Mouse (Mus musculus): ENCODE measurements around the gene Tssc4. TPM values are rescaled to one million over a fixed set of nuclear protein-coding genes. Genes with fewer than 3 reads are reported as not detected.

Tssc4 gene
- total and polyA plus RNA-seq, 3 experiments, result 44.1 to 55.1 (median 49.8) TPM

DNA sequence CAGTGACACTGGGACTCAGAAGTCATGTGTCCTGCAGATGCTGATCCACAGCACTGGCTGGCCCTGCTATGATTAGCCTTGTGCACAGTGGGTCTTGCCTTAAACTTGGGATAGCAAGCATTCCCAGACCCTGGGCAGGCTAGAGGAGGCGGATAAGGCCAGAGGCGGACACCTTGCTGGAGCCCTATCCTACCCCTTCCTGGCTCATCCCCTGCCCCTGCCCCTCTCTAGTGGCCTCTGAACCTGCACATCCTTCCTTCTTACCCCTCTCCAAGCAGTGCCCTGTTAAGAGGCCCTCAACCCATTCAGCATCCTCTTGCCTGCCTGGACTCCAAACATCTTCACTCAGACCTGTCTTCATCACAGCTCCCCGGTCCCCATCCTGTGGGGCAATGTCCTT is 28.5 kb upstream of the Tssc4 start:
- TF ChIP-seq JUN (IDR thresholded peaks at IDR 0.05; ENCODE audit: insufficient read depth, low read depth, low read length) (no peak), CHD2 (IDR thresholded peaks at IDR 0.05; ENCODE audit: low read length) (no peak), SMC3 (IDR thresholded peaks at IDR 0.05; ENCODE audit: low read depth, low read length) (no peak), HCFC1 (IDR thresholded peaks at IDR 0.05; ENCODE audit: low read depth, low read length) (no peak), ELF1 (IDR thresholded peaks at IDR 0.05; ENCODE audit: low read depth, low read length) (no peak), ETS1 (conservative IDR thresholded peaks at IDR 0.05; ENCODE audit: low read depth, low read length) (no peak)
- in situ Hi-C loops (cut with MboI; ENCODE audit: low pct_ligation_motif_present, low pct_unique_long_range_greater_than_20kb, low sequenced_read_pairs) (no loop called here), dilution Hi-C loops (cut with MboI; ENCODE audit: extremely low pct_ligation_motif_present, extremely low pct_unique_long_range_greater_than_20kb, low sequenced_read_pairs) (no loop called here)
- no peak overlapping the region for H3K27ac ChIP-seq (ENCODE audit: insufficient read depth, low read depth)
- H3K4me1 ChIP-seq (ENCODE audit: control insufficient read depth in 1 of 2, insufficient read depth in 2 of 2), result peaks cover 44 to 80% of the 10 kb centered on the region in 2 experiments
- no peak overlapping the region for H3K4me2 ChIP-seq (ENCODE audit: insufficient read depth, low read depth, poor library complexity, severe bottlenecking)
- no peak overlapping the region for H3K9ac ChIP-seq (ENCODE audit: insufficient read depth, low read depth)
- no peak overlapping the region for H3K4me3 ChIP-seq (replicated peaks in 1 of 3; ENCODE audit: low read depth in 2 of 3, low read length in 2 of 3, poor library complexity in 1 of 3)
- no peaks in the 10 kb centered on the region for H3K36me3 ChIP-seq (replicated peaks in 1 of 2; ENCODE audit: control insufficient read depth in 1 of 2, insufficient read depth in 1 of 2, low read length in 1 of 2)
- no peaks in the 10 kb centered on the region for H3K79me2 ChIP-seq (replicated peaks; ENCODE audit: control insufficient read depth, extremely low read depth, insufficient read depth, poor library complexity, severe bottlenecking)
- peaks cover 5% of the 10 kb centered on the region for H3K9me3 ChIP-seq (replicated peaks; ENCODE audit: low read length)
- no peak for DNase-seq (ENCODE audit: extremely low read depth)
- no peaks in the 10 kb centered on the region for H3K27me3 ChIP-seq (replicated peaks)

- TF ChIP-seq ZC3H11A (IDR thresholded peaks at IDR 0.05; ENCODE audit: low read depth, low read length) (no peak), MEF2A (IDR thresholded peaks at IDR 0.05; ENCODE audit: borderline replicate concordance, low read depth, low read length) (no peak), HCFC1 (IDR thresholded peaks at IDR 0.05; ENCODE audit: low read depth, low read length) (no peak), UBTF (IDR thresholded peaks at IDR 0.05; ENCODE audit: low read depth, low read length) (no peak), JUN (IDR thresholded peaks at IDR 0.05; ENCODE audit: insufficient read depth, low read depth, low read length) (no peak)
- Histone ChIP-seq H3K4me1 (ENCODE audit: control insufficient read depth in 1 of 2, insufficient read depth in 2 of 2) (peaks cover 43 to 81% of the 10 kb centered on the region in 2 experiments), H3K9me3 (replicated peaks; ENCODE audit: low read length) (peaks cover 5% of the 10 kb centered on the region), H3K27me3 (replicated peaks) (no peaks in the 10 kb centered on the region), H3K4me3 (replicated peaks in 1 of 3; ENCODE audit: low read depth in 2 of 3, low read length in 2 of 3, poor library complexity in 1 of 3) (no peak overlapping the region), H3K9ac (ENCODE audit: insufficient read depth, low read depth) (no peak overlapping the region), H3K4me2 (ENCODE audit: insufficient read depth, low read depth, poor library complexity, severe bottlenecking) (no peak overlapping the region), H3K27ac (ENCODE audit: insufficient read depth, low read depth) (no peak overlapping the region), H3K36me3 (replicated peaks in 1 of 2; ENCODE audit: control insufficient read depth in 1 of 2, insufficient read depth in 1 of 2, low read length in 1 of 2) (no peaks in the 10 kb centered on the region), H3K79me2 (replicated peaks; ENCODE audit: control insufficient read depth, extremely low read depth, insufficient read depth, poor library complexity, severe bottlenecking) (no peaks in the 10 kb centered on the region)
- in situ Hi-C loops (cut with MboI; ENCODE audit: low pct_ligation_motif_present, low pct_unique_long_range_greater_than_20kb, low sequenced_read_pairs) (no loop called here), dilution Hi-C loops (cut with MboI; ENCODE audit: extremely low pct_ligation_motif_present, extremely low pct_unique_long_range_greater_than_20kb, low sequenced_read_pairs) (no loop called here)
- DNase-seq (ENCODE audit: extremely low read depth), result no peak
Observed at GRCm38 (mm10) chr7:143041138-143041822, 27.8 kb upstream of the Tssc4 start.

DNA sequence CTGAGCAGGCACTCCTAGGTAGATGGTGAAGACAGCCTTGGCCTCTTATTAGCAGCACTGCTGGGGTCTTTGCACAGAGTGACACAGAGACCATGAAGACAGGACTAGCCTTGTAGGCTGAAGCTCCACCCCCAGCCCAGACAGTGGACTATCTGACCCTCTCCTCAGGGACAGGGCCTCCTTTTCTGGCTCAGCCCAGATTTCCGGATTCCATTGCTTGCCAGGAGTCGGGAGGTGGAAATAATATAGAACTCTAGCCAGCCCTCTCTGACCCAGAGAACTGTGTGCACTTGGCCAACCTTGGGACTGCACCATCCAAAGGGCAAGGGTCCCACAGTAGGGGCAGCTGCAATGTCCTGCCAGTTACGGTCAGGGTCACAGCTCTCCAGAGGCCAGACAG is 27.0 kb upstream of the Tssc4 start:
- H3K4me3 ChIP-seq (replicated peaks in 1 of 3; ENCODE audit: low read depth in 2 of 3, low read length in 2 of 3, poor library complexity in 1 of 3), result no peak overlapping the region
- peaks cover 5% of the 10 kb centered on the region for H3K9me3 ChIP-seq (replicated peaks; ENCODE audit: low read length)
- H3K4me2 ChIP-seq (ENCODE audit: insufficient read depth, low read depth, poor library complexity, severe bottlenecking), result no peak overlapping the region
- H3K4me1 ChIP-seq (ENCODE audit: control insufficient read depth in 1 of 2, insufficient read depth in 2 of 2), result peaks cover 36 to 79% of the 10 kb centered on the region in 2 experiments
- TF ChIP-seq CHD1 (IDR thresholded peaks at IDR 0.05; ENCODE audit: low read depth, low read length), result no peak
- TF ChIP-seq NELFE (IDR thresholded peaks at IDR 0.05; ENCODE audit: low read depth, low read length), result no peak
- no peak for TF ChIP-seq ZMIZ1 (IDR thresholded peaks at IDR 0.05; ENCODE audit: low read depth, low read length)
- TF ChIP-seq NRF1 (IDR thresholded peaks at IDR 0.05; ENCODE audit: low read depth, low read length), result no peak
- TF ChIP-seq SMC3 (IDR thresholded peaks at IDR 0.05; ENCODE audit: low read depth, low read length), result no peak
- no peak for TF ChIP-seq GABPA (IDR thresholded peaks at IDR 0.05; ENCODE audit: insufficient replicate concordance, low read depth, low read length)
- TF ChIP-seq TBP (conservative IDR thresholded peaks at IDR 0.05; ENCODE audit: low read depth, low read length), result no peak
- TF ChIP-seq ZC3H11A (IDR thresholded peaks at IDR 0.05; ENCODE audit: low read depth, low read length), result no peak
- TF ChIP-seq RCOR1 (conservative IDR thresholded peaks at IDR 0.05; ENCODE audit: low read depth, low read length), result no peak
- TF ChIP-seq TCF12 (IDR thresholded peaks at IDR 0.05; ENCODE audit: low read depth, low read length), result no peak
- TF ChIP-seq POLR2A (IDR thresholded peaks at IDR 0.05; ENCODE audit: low read depth, low read length), result no peak
- no peak for TF ChIP-seq MXI1 (IDR thresholded peaks at IDR 0.05; ENCODE audit: low read depth, low read length)
- no peak for TF ChIP-seq PAX5 (IDR thresholded peaks at IDR 0.05; ENCODE audit: low read length)
- dilution Hi-C loops (cut with MboI; ENCODE audit: extremely low pct_ligation_motif_present, extremely low pct_unique_long_range_greater_than_20kb, low sequenced_read_pairs), result no loop called here
- no peak for DNase-seq (ENCODE audit: extremely low read depth)
- H3K27ac ChIP-seq (ENCODE audit: insufficient read depth, low read depth), result no peak overlapping the region
- no peaks in the 10 kb centered on the region for H3K79me2 ChIP-seq (replicated peaks; ENCODE audit: control insufficient read depth, extremely low read depth, insufficient read depth, poor library complexity, severe bottlenecking)
- in situ Hi-C loops (cut with MboI; ENCODE audit: low pct_ligation_motif_present, low pct_unique_long_range_greater_than_20kb, low sequenced_read_pairs), result no loop called here
- H3K27me3 ChIP-seq (replicated peaks), result no peaks in the 10 kb centered on the region
- H3K36me3 ChIP-seq (replicated peaks in 1 of 2; ENCODE audit: control insufficient read depth in 1 of 2, insufficient read depth in 1 of 2, low read length in 1 of 2), result no peaks in the 10 kb centered on the region
- no peak overlapping the region for H3K9ac ChIP-seq (ENCODE audit: insufficient read depth, low read depth)
